Mouse (Mus musculus) hindbrain, embryonic 15.5 days (tissue): ENCODE measurements around the gene Pde4d. TPM values are rescaled to one million over a fixed set of nuclear protein-coding genes. Genes with fewer than 3 reads are reported as not detected.

ENCODE experiments used
- ATAC-seq: fragments of 200-750 bp; cut with Nextera tagmentation; 2 replicates; pipeline ENCODE4 v1.8.0; 2017; ENCODE audit warnings: low read depth, moderate number of reproducible peaks, moderate TSS enrichment; ENCODE audit not compliant: low FRiP score
- H3K27ac ChIP-seq: fragments of 300-500 bp; sonication (generic); replicated peaks from 2 replicates; pipeline ENCODE4 v1.5.1; 2015; ENCODE audit warnings: mild to moderate bottlenecking, inconsistent platforms
- H3K27me3 ChIP-seq: fragments of 300-500 bp; sonication (generic); 2 replicates; pipeline ENCODE4 v1.6.1; 2015; ENCODE audit warnings: control low read depth, inconsistent platforms
- H3K36me3 ChIP-seq: fragments of 300-500 bp; sonication (generic); 2 replicates; pipeline ENCODE4 v1.6.1; 2015; ENCODE audit warnings: control low read depth, inconsistent platforms
- H3K4me1 ChIP-seq: fragments of 300-500 bp; sonication (generic); replicated peaks from 2 replicates; pipeline ENCODE4 v1.6.1; 2015; ENCODE audit warnings: control low read depth, inconsistent platforms
- H3K4me2 ChIP-seq: fragments of 300-500 bp; sonication (generic); 2 replicates; pipeline ENCODE4 v1.6.1; 2015; ENCODE audit warnings: moderate library complexity, mild to moderate bottlenecking, inconsistent platforms
- H3K4me3 ChIP-seq: fragments of 300-500 bp; sonication (generic); 2 replicates; pipeline ENCODE4 v1.5.1; 2015; ENCODE audit warnings: mild to moderate bottlenecking, inconsistent platforms
- H3K9ac ChIP-seq: fragments of 300-500 bp; sonication (generic); 2 replicates; pipeline ENCODE4 v1.6.1; 2015; ENCODE audit warnings: inconsistent platforms
- H3K9me3 ChIP-seq: fragments of 300-500 bp; sonication (generic); 2 replicates; pipeline ENCODE4 v1.6.1; 2016; ENCODE audit warnings: control low read depth, inconsistent platforms
- WGBS: fragments of 180-500 bp; shearing (Covaris S2); methylation state at CpG from one replicate; pipeline ENCODE4 v1.1.7; 2015; 5-methylcytosine and 5-hydroxymethylcytosine counted together
- polyA plus RNA-seq: library from polyadenylated mRNA; unstranded; fragments of >200 nt; fragmentation: Nextera tagmentation; extraction: Ambion mirVana; gene quantifications from 2 replicates; pipeline ENCODE4 v1.2.1, GENCODE M21; 2015

The Pde4d gene
- polyA plus RNA-seq, 1 experiment from 2014 or later, result 19.4 TPM

GRCm38 (mm10) chr13:109429544-109429943 is 979.8 kb downstream of the Pde4d start:
- no peak overlapping the region for H3K4me3 ChIP-seq
- no peak for ATAC-seq
- 86% methylated on average over 2 of the region's 2 CpGs for WGBS
- no peaks in the 10 kb centered on the region for H3K4me1 ChIP-seq
- no peaks in the 10 kb centered on the region for H3K27me3 ChIP-seq
- no peak overlapping the region for H3K4me2 ChIP-seq
- H3K9me3 ChIP-seq, result no peaks in the 10 kb centered on the region
- H3K9ac ChIP-seq, result no peak overlapping the region
- no peaks in the 10 kb centered on the region for H3K36me3 ChIP-seq
- H3K27ac ChIP-seq, result no peak overlapping the region

- ATAC-seq, result no peak
- peaks cover 10% of the 10 kb centered on the region for H3K4me1 ChIP-seq
- H3K4me3 ChIP-seq, result no peak overlapping the region
- no peak overlapping the region for H3K9ac ChIP-seq
- H3K36me3 ChIP-seq, result no peaks in the 10 kb centered on the region
- no peak overlapping the region for H3K27ac ChIP-seq
- H3K27me3 ChIP-seq, result no peaks in the 10 kb centered on the region
- no peak overlapping the region for H3K4me2 ChIP-seq
- 64% methylated on average over 4 of the region's 4 CpGs for WGBS
- H3K9me3 ChIP-seq, result no peaks in the 10 kb centered on the region
These were observed 987.6 kb downstream of the Pde4d start for GRCm38 (mm10) chr13:109437231-109437776.

GRCm38 (mm10) chr13:109439436-109440161 is 989.9 kb downstream of the Pde4d start:
- WGBS, result 66% methylated on average over 5 of the region's 5 CpGs
- Histone ChIP-seq H3K4me3 (peak overlapping the region; percentile 54), H3K9ac (peak overlapping the region; percentile 69), H3K27me3 (no peaks in the 10 kb centered on the region), H3K36me3 (no peaks in the 10 kb centered on the region), H3K4me1 (peaks cover 27% of the 10 kb centered on the region), H3K27ac (peak overlapping the region; percentile 87), H3K4me2 (peak overlapping the region; percentile 92), H3K9me3 (no peaks in the 10 kb centered on the region)
- no peak for ATAC-seq

- H3K9me3 ChIP-seq, result no peaks in the 10 kb centered on the region
- ATAC-seq, result peak; percentile 70
- H3K4me2 ChIP-seq, result peak overlapping the region; percentile 92
- peaks cover 34% of the 10 kb centered on the region for H3K4me1 ChIP-seq
- H3K4me3 ChIP-seq, result peak overlapping the region; percentile 54
- peak overlapping the region; percentile 87 for H3K27ac ChIP-seq
- H3K27me3 ChIP-seq, result no peaks in the 10 kb centered on the region
- peak overlapping the region; percentile 69 for H3K9ac ChIP-seq
- under 1% methylated on average over 8 of the region's 8 CpGs for WGBS
- H3K36me3 ChIP-seq, result no peaks in the 10 kb centered on the region
These were observed 990.6 kb downstream of the Pde4d start for GRCm38 (mm10) chr13:109440331-109440730.

- peak overlapping the region; percentile 69 for H3K9ac ChIP-seq
- peaks cover 39% of the 10 kb centered on the region for H3K4me1 ChIP-seq
These were observed 991.1 kb downstream of the Pde4d start for GRCm38 (mm10) chr13:109440881-109441280.

GRCm38 (mm10) chr13:109441401-109441973 is 991.7 kb downstream of the Pde4d start:
- no peaks in the 10 kb centered on the region for H3K27me3 ChIP-seq
- ATAC-seq, result peak; percentile 20
- WGBS, result 21% methylated on average over 12 of the region's 12 CpGs

More at GRCm38 (mm10) chr13:109440881-109441280, 991.1 kb downstream of the Pde4d start:
- Histone ChIP-seq H3K9me3 (no peaks in the 10 kb centered on the region), H3K36me3 (no peaks in the 10 kb centered on the region), H3K4me2 (peak overlapping the region; percentile 92), H3K27ac (peak overlapping the region; percentile 87), H3K27me3 (no peaks in the 10 kb centered on the region), H3K4me3 (peak overlapping the region; percentile 54)
- ATAC-seq, result peak; percentile 98
- 0% methylated on average over 12 of the region's 12 CpGs for WGBS

GRCm38 (mm10) chr13:109446138-109446537 is 996.4 kb downstream of the Pde4d start:
- 79% methylated on average over 7 of the region's 7 CpGs for WGBS
- no peak for ATAC-seq
- peak overlapping the region; percentile 16; the same call in 1 of the 2 replicates for H3K4me3 ChIP-seq
- no peaks in the 10 kb centered on the region for H3K36me3 ChIP-seq
- H3K27ac ChIP-seq, result no peak overlapping the region
- no peaks in the 10 kb centered on the region for H3K9me3 ChIP-seq
- H3K9ac ChIP-seq, result no peak overlapping the region
- no peaks in the 10 kb centered on the region for H3K27me3 ChIP-seq
- H3K4me2 ChIP-seq, result peak overlapping the region; percentile 92
- peaks cover 41% of the 10 kb centered on the region for H3K4me1 ChIP-seq

More at GRCm38 (mm10) chr13:109441401-109441973, 991.7 kb downstream of the Pde4d start:
- Histone ChIP-seq H3K36me3 (no peaks in the 10 kb centered on the region), H3K4me1 (peaks cover 43% of the 10 kb centered on the region), H3K4me2 (peak overlapping the region; percentile 92), H3K9ac (peak overlapping the region; percentile 69), H3K4me3 (peak overlapping the region; percentile 54), H3K27ac (peak overlapping the region; percentile 87), H3K9me3 (no peaks in the 10 kb centered on the region)

GRCm38 (mm10) chr13:109448121-109448520 is 998.4 kb downstream of the Pde4d start:
- H3K4me3 ChIP-seq, result no peak overlapping the region
- H3K27ac ChIP-seq, result no peak overlapping the region
- H3K27me3 ChIP-seq, result no peaks in the 10 kb centered on the region
- no peak for ATAC-seq
- WGBS, result 85% methylated on average over 5 of the region's 5 CpGs
- no peaks in the 10 kb centered on the region for H3K36me3 ChIP-seq
- H3K4me1 ChIP-seq, result peaks cover 35% of the 10 kb centered on the region
- H3K9ac ChIP-seq, result no peak overlapping the region
- H3K9me3 ChIP-seq, result no peaks in the 10 kb centered on the region
- H3K4me2 ChIP-seq, result no peak overlapping the region

- H3K9me3 ChIP-seq, result no peaks in the 10 kb centered on the region
- H3K9ac ChIP-seq, result no peak overlapping the region
- no peaks in the 10 kb centered on the region for H3K27me3 ChIP-seq
- no peak overlapping the region for H3K4me2 ChIP-seq
- ATAC-seq, result no peak
- no peak overlapping the region for H3K27ac ChIP-seq
- no peak overlapping the region for H3K4me3 ChIP-seq
- no peaks in the 10 kb centered on the region for H3K4me1 ChIP-seq
- H3K36me3 ChIP-seq, result no peaks in the 10 kb centered on the region
These were observed 1024.6 kb downstream of the Pde4d start for GRCm38 (mm10) chr13:109474344-109474743.

- Histone ChIP-seq H3K27ac (no peak overlapping the region), H3K4me3 (no peak overlapping the region), H3K4me1 (no peaks in the 10 kb centered on the region; the same call in 1 of the 2 replicates), H3K9me3 (no peaks in the 10 kb centered on the region), H3K27me3 (no peaks in the 10 kb centered on the region), H3K36me3 (no peaks in the 10 kb centered on the region), H3K9ac (no peak overlapping the region), H3K4me2 (no peak overlapping the region)
- ATAC-seq, result no peak
- WGBS, result 39% methylated on average over 7 of the region's 7 CpGs
These were observed 1031.7 kb downstream of the Pde4d start for GRCm38 (mm10) chr13:109481446-109481845.

- Histone ChIP-seq H3K27ac (no peak overlapping the region), H3K4me1 (peaks cover 18% of the 10 kb centered on the region), H3K9ac (no peak overlapping the region), H3K9me3 (no peaks in the 10 kb centered on the region), H3K27me3 (no peaks in the 10 kb centered on the region), H3K36me3 (no peaks in the 10 kb centered on the region), H3K4me2 (no peak overlapping the region), H3K4me3 (no peak overlapping the region)
- ATAC-seq, result no peak
- 56% methylated on average over 6 of the region's 6 CpGs for WGBS
These were observed 1036.4 kb downstream of the Pde4d start for GRCm38 (mm10) chr13:109486166-109486565.

- peak; percentile 37; the same call in 1 of the 2 replicates for ATAC-seq
- H3K4me2 ChIP-seq, result no peak overlapping the region
- H3K4me1 ChIP-seq, result peaks cover 19% of the 10 kb centered on the region
- WGBS, result 36% methylated on average over 2 of the region's 2 CpGs
- no peak overlapping the region for H3K9ac ChIP-seq
- H3K27ac ChIP-seq, result no peak overlapping the region
- no peaks in the 10 kb centered on the region for H3K27me3 ChIP-seq
- no peaks in the 10 kb centered on the region for H3K9me3 ChIP-seq
- no peak overlapping the region for H3K4me3 ChIP-seq
- no peaks in the 10 kb centered on the region for H3K36me3 ChIP-seq
These were observed 1037.6 kb downstream of the Pde4d start for GRCm38 (mm10) chr13:109487378-109487777.
